Mouse (Mus musculus): ENCODE measurements around the gene Rbm19. TPM values are rescaled to one million over a fixed set of nuclear protein-coding genes. Genes with fewer than 3 reads are reported as not detected.
A peak's percentile ranks its signal among the peaks of the same experiment; 100 is the strongest.

The Rbm19 gene
- polyA plus RNA-seq, 1 experiment from 2014 or later: 22.2 TPM

DNA sequence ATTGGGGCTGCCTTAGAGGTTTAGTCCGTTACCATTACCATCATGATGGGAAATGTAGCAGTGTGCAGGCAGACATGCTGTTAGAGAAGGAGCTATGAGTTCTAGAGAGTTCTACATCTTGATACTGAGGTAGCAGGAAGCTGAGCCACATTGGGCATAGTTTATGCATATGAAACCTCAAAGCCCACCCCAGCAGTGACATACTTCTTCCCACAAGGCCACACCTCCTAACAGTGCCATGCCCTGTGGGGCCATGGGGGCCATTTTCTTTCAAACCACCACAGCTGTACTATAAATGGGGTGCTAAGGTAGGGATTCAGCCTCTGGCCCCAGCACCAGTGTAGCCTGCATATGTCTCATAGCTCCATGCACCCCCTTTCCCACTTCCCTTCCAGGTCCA is 21.6 kb downstream of the Rbm19 start:
- no peaks in the 10 kb centered on the region; the same call in 1 of the 2 replicates for H3K36me3 ChIP-seq (ENCODE audit: control insufficient read depth, insufficient read depth, low read length)

DNA sequence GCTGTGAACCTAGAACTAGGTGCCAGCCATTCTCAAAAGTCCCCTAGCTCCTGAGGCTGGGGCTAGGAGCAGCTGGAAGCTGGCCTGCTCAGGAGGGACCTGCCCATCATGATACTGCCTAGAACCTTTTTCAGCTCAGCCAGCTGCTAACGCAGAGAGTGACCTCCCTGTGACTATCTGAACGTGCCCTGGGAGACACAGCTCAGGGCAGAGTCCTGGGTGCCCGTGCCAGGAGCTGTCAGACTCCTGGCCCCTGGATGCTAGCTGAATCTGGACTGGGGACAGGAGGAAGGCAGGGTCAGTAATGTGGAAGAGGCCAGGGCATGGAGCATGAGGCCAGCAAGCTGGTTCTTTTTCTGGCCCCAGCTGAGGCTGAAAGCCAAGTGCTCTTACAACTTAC is 22.1 kb downstream of the Rbm19 start:
- WGBS: 91% methylated on average over 3 of the region's 3 CpGs
- H3K9ac ChIP-seq (ENCODE audit: low read length): 0 out of 2 replicates have a peak overlapping the region, but pooled peaks have one; percentile 5
- DNase-seq (ENCODE audit: low spot score) (no peak), ATAC-seq (ENCODE audit: insufficient read depth, low FRiP score, low TSS enrichment) (no peak)
- no peaks in the 10 kb centered on the region for H3K9me3 ChIP-seq (ENCODE audit: control insufficient read depth, low read length)
- no peaks in the 10 kb centered on the region for H3K4me1 ChIP-seq (ENCODE audit: control insufficient read depth, insufficient read depth, low read length)
- no peak overlapping the region for H3K4me2 ChIP-seq (ENCODE audit: low read depth)
- H3K27ac ChIP-seq (ENCODE audit: low read depth, low read length): no peak overlapping the region
- no peaks in the 10 kb centered on the region; the same call in 1 of the 2 replicates for H3K36me3 ChIP-seq (ENCODE audit: control insufficient read depth, insufficient read depth, low read length)
- no peaks in the 10 kb centered on the region for H3K27me3 ChIP-seq (ENCODE audit: control insufficient read depth, insufficient read depth, low read length)
- H3K4me3 ChIP-seq (ENCODE audit: low read depth, low read length): no peak overlapping the region

More for the DNA sequence above, 21.6 kb downstream of the Rbm19 start:
- 92% methylated on average over 1 of the region's 1 CpGs for WGBS
- Histone ChIP-seq H3K4me3 (ENCODE audit: low read depth, low read length) (no peak overlapping the region), H3K27ac (ENCODE audit: low read depth, low read length) (no peak overlapping the region), H3K4me2 (ENCODE audit: low read depth) (no peak overlapping the region), H3K9ac (ENCODE audit: low read length) (no peak overlapping the region), H3K27me3 (ENCODE audit: control insufficient read depth, insufficient read depth, low read length) (no peaks in the 10 kb centered on the region), H3K4me1 (ENCODE audit: control insufficient read depth, insufficient read depth, low read length) (no peaks in the 10 kb centered on the region), H3K9me3 (ENCODE audit: control insufficient read depth, low read length) (no peaks in the 10 kb centered on the region)
- DNase-seq (ENCODE audit: low spot score) (no peak), ATAC-seq (ENCODE audit: insufficient read depth, low FRiP score, low TSS enrichment) (no peak)

DNA sequence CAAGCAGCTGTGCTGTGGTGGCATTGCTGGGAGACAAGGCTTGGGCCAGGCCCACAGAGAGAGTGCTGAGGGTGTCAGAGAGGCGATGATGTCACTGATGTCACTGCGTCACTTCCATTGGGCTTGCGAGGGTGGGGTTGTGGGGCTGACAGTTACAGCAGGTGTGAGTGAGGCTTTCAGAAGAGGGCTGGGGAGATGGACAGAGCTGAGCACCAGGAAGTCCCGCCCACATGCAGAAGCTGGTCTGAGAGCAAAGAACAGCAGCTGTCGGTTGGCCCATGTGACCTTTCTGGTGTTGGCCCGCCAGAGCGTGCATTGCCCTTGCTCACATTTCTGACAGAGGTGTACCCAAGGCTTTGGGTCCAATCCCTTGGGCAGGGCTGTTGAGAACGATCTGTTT is 23.0 kb downstream of the Rbm19 start:
- 66% methylated on average over 8 of the region's 8 CpGs for WGBS

DNA sequence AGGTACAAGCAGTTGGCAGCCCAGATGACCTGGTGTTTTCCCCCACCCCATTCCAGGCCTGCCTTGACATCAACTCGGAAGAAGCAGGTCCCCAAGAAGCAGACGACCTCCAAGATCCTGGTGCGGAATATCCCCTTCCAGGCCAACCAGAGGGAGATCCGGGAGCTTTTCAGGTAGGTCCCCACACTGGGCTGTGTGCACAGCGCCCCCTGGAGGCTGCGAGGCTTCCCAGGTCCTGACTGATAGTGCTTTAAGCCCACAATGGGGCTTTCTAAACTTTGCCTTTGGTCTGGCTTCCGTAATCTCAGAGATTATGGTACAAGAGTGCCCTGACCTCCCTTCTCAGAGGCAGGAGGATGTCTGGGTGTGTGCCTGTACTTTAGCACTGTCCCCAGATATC is 27.7 kb downstream of the Rbm19 start:
- peaks cover 3% of the 10 kb centered on the region; the same call in 1 of the 2 replicates for H3K4me1 ChIP-seq (ENCODE audit: control insufficient read depth, insufficient read depth, low read length)
- no peak overlapping the region for H3K27ac ChIP-seq (ENCODE audit: low read depth, low read length)
- DNase-seq (ENCODE audit: low spot score) (no peak), ATAC-seq (ENCODE audit: insufficient read depth, low FRiP score, low TSS enrichment) (no peak)
- no peaks in the 10 kb centered on the region for H3K9me3 ChIP-seq (ENCODE audit: control insufficient read depth, low read length)
- H3K4me3 ChIP-seq (ENCODE audit: low read depth, low read length): no peak overlapping the region
- no peak overlapping the region for H3K9ac ChIP-seq (ENCODE audit: low read length)
- H3K4me2 ChIP-seq (ENCODE audit: low read depth): no peak overlapping the region
- no peaks in the 10 kb centered on the region for H3K27me3 ChIP-seq (ENCODE audit: control insufficient read depth, insufficient read depth, low read length)
- 55% methylated on average over 7 of the region's 7 CpGs for WGBS
- peaks cover 2% of the 10 kb centered on the region; the same call in 1 of the 2 replicates for H3K36me3 ChIP-seq (ENCODE audit: control insufficient read depth, insufficient read depth, low read length)

More for the DNA sequence above, 23.0 kb downstream of the Rbm19 start:
- Histone ChIP-seq H3K36me3 (ENCODE audit: control insufficient read depth, insufficient read depth, low read length) (peaks cover 2% of the 10 kb centered on the region; the same call in 1 of the 2 replicates), H3K4me3 (ENCODE audit: low read depth, low read length) (no peak overlapping the region), H3K4me2 (ENCODE audit: low read depth) (no peak overlapping the region), H3K9me3 (ENCODE audit: control insufficient read depth, low read length) (no peaks in the 10 kb centered on the region), H3K4me1 (ENCODE audit: control insufficient read depth, insufficient read depth, low read length) (no peaks in the 10 kb centered on the region), H3K27me3 (ENCODE audit: control insufficient read depth, insufficient read depth, low read length) (no peaks in the 10 kb centered on the region), H3K27ac (ENCODE audit: low read depth, low read length) (no peak overlapping the region), H3K9ac (ENCODE audit: low read length) (no peak overlapping the region)
- DNase-seq (ENCODE audit: low spot score): no peak
- no peak for ATAC-seq (ENCODE audit: insufficient read depth, low FRiP score, low TSS enrichment)

DNA sequence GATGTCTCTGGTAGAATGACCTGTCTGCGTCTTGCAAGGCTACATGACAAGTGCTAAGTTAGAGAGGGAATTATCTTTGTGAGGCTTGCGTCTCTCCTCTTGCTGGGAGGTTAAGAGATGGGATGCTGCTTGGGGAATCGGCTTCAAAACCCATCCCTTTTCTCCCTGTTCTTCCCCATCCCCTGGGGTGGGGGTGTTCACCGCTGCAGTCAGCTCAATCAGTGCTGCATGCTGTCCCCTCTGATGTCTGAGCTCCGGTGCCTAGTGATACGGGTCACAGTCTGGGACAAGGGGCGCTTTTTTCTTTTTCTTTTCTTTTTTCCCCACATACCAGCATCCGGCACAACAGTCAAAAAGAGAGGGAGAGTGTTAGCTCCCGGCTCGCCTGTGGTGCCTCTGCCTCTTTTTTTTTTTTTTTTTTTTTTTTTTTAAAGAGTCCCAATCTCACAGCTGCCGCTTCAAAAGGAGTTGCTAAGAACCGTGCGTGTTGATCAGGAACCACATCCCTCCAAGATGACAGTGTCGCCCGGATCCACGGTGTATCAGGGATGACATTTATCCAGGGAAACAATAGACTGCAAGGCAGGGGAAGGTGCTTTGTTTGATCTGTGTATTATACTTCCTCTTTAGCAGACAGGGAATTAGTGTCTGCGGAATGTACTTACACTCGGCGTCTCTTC is 29.2 kb downstream of the Rbm19 start:
- Histone ChIP-seq H3K36me3 (ENCODE audit: control insufficient read depth, insufficient read depth, low read length) (peaks cover 2% of the 10 kb centered on the region; the same call in 1 of the 2 replicates), H3K4me3 (ENCODE audit: low read depth, low read length) (no peak overlapping the region), H3K27ac (ENCODE audit: low read depth, low read length) (no peak overlapping the region), H3K4me1 (ENCODE audit: control insufficient read depth, insufficient read depth, low read length) (peaks cover 3% of the 10 kb centered on the region; the same call in 1 of the 2 replicates), H3K9me3 (ENCODE audit: control insufficient read depth, low read length) (no peaks in the 10 kb centered on the region), H3K9ac (ENCODE audit: low read length) (peak overlapping the region; percentile 32; the same call in 1 of the 2 replicates), H3K4me2 (ENCODE audit: low read depth) (no peak overlapping the region), H3K27me3 (ENCODE audit: control insufficient read depth, insufficient read depth, low read length) (no peaks in the 10 kb centered on the region)
- DNase-seq (ENCODE audit: low spot score): no peak
- 78% methylated on average over 19 of the region's 19 CpGs for WGBS
- no peak for ATAC-seq (ENCODE audit: insufficient read depth, low FRiP score, low TSS enrichment)

DNA sequence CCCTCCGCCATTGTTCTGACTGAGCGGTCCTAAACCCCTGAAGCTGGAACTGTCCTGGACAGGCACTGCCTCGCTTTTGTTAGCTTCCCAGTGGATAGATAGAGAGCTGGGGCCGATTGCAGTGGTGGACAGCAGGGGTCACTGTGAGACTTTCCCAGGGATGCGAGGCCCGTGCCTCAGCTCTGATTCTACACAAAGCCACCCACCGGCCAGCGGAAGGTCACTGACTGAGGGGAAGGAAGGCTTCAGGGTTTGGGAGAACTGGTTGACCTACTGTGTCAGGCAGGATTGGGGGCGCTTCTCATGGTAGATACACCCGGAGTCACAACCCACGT is 29.8 kb downstream of the Rbm19 start:
- no peaks in the 10 kb centered on the region for H3K9me3 ChIP-seq (ENCODE audit: control insufficient read depth, low read length)
- H3K9ac ChIP-seq (ENCODE audit: low read length): no peak overlapping the region
- peaks cover 3% of the 10 kb centered on the region; the same call in 1 of the 2 replicates for H3K4me1 ChIP-seq (ENCODE audit: control insufficient read depth, insufficient read depth, low read length)
- no peaks in the 10 kb centered on the region for H3K27me3 ChIP-seq (ENCODE audit: control insufficient read depth, insufficient read depth, low read length)
- WGBS: 47% methylated on average over 11 of the region's 11 CpGs
- H3K4me3 ChIP-seq (ENCODE audit: low read depth, low read length): no peak overlapping the region
- H3K27ac ChIP-seq (ENCODE audit: low read depth, low read length): no peak overlapping the region; the same call in 1 of the 2 replicates
- H3K36me3 ChIP-seq (ENCODE audit: control insufficient read depth, insufficient read depth, low read length): peaks cover 2% of the 10 kb centered on the region; the same call in 1 of the 2 replicates
- H3K4me2 ChIP-seq (ENCODE audit: low read depth): no peak overlapping the region
- ATAC-seq (ENCODE audit: insufficient read depth, low FRiP score, low TSS enrichment) (peak; percentile 74), DNase-seq (ENCODE audit: low spot score) (peak; percentile 79)

DNA sequence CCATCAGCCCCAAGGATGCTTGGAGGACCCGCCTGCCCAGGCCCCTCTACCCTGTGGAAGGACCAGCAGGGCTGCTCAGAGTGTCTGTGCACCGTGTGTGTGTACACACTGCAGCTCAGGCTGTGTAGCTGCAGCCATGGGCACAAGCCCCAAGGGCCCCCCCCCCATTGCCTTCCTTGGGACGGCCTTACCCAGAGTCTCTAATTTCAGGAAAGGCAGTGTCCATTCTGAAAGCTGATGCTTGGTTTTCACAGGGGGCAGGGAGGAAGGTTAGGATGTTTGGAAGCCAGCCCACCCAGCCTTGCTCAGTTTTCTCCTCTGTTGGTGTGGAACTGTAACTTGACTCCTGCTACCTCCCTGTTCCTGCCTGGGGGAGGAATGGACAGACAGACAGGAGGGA is 30.6 kb downstream of the Rbm19 start:
- no peak overlapping the region for H3K4me2 ChIP-seq (ENCODE audit: low read depth)
- 66% methylated on average over 3 of the region's 3 CpGs for WGBS
- no peak overlapping the region for H3K9ac ChIP-seq (ENCODE audit: low read length)
- no peak overlapping the region for H3K27ac ChIP-seq (ENCODE audit: low read depth, low read length)
- ATAC-seq (ENCODE audit: insufficient read depth, low FRiP score, low TSS enrichment): no peak
- H3K4me1 ChIP-seq (ENCODE audit: control insufficient read depth, insufficient read depth, low read length): peaks cover 3% of the 10 kb centered on the region; the same call in 1 of the 2 replicates
- H3K36me3 ChIP-seq (ENCODE audit: control insufficient read depth, insufficient read depth, low read length): peaks cover 2% of the 10 kb centered on the region; the same call in 1 of the 2 replicates
- H3K4me3 ChIP-seq (ENCODE audit: low read depth, low read length): no peak overlapping the region
- H3K9me3 ChIP-seq (ENCODE audit: control insufficient read depth, low read length): no peaks in the 10 kb centered on the region
- no peak for DNase-seq (ENCODE audit: low spot score)
- no peaks in the 10 kb centered on the region for H3K27me3 ChIP-seq (ENCODE audit: control insufficient read depth, insufficient read depth, low read length)

DNA sequence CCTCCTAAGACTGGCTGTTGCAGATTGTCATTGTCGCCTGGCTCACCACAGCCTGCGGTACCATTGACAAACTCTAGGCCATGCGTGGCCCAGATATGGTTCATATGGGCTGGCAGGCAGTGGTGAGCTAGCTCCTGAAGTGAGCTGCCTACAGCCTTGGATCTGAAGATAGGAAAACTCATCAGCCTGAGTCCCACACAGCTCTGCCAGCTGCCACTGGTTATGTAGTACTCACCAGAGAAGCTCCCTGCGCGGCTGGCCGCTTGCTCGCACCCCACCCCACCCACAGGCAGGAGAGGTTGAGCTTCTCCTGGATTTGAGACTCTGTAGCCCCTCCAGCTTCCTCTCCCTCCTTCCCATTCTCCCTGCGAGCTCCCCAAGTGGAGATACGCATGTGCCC is 32.0 kb downstream of the Rbm19 start:
- peaks cover 3% of the 10 kb centered on the region; the same call in 1 of the 2 replicates for H3K4me1 ChIP-seq (ENCODE audit: control insufficient read depth, insufficient read depth, low read length)
- DNase-seq (ENCODE audit: low spot score) (no peak), ATAC-seq (ENCODE audit: insufficient read depth, low FRiP score, low TSS enrichment) (no peak)
- no peak overlapping the region for H3K27ac ChIP-seq (ENCODE audit: low read depth, low read length)
- no peak overlapping the region for H3K9ac ChIP-seq (ENCODE audit: low read length)
- H3K9me3 ChIP-seq (ENCODE audit: control insufficient read depth, low read length): no peaks in the 10 kb centered on the region
- H3K27me3 ChIP-seq (ENCODE audit: control insufficient read depth, insufficient read depth, low read length): no peaks in the 10 kb centered on the region
- H3K4me2 ChIP-seq (ENCODE audit: low read depth): no peak overlapping the region
- WGBS: 97% methylated on average over 9 of the region's 9 CpGs
- H3K4me3 ChIP-seq (ENCODE audit: low read depth, low read length): no peak overlapping the region
- H3K36me3 ChIP-seq (ENCODE audit: control insufficient read depth, insufficient read depth, low read length): 0 out of 2 replicates have a peak, but pooled peaks cover 2% of the 10 kb centered on the region

DNA sequence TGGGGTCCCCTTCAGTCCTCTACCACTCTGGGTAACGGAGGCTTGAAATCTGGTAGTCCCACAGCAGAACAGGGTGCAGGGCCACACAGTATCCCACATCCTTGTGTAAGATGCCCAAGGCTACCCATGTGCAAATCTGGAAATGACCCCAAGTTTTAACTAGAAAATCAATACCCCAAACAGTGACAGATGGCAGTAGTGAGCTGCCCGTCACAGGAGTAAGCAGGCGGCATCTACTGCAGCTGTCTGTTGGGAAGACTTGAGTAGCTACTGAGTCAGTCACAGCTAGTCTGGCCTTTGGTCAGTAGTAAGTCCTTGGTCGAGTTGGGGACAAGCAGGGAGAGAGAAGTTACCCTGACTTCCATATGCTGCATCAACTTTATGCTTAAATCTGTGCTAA is 34.9 kb downstream of the Rbm19 start:
- no peaks in the 10 kb centered on the region for H3K27me3 ChIP-seq (ENCODE audit: control insufficient read depth, insufficient read depth, low read length)
- ATAC-seq (ENCODE audit: insufficient read depth, low FRiP score, low TSS enrichment) (no peak), DNase-seq (ENCODE audit: low spot score) (no peak)
- H3K4me1 ChIP-seq (ENCODE audit: control insufficient read depth, insufficient read depth, low read length): peaks cover 5% of the 10 kb centered on the region; the same call in 1 of the 2 replicates
- H3K9ac ChIP-seq (ENCODE audit: low read length): no peak overlapping the region
- 76% methylated on average over 4 of the region's 4 CpGs for WGBS
- H3K9me3 ChIP-seq (ENCODE audit: control insufficient read depth, low read length): no peaks in the 10 kb centered on the region
- H3K27ac ChIP-seq (ENCODE audit: low read depth, low read length): no peak overlapping the region
- no peak overlapping the region for H3K4me3 ChIP-seq (ENCODE audit: low read depth, low read length)
- H3K4me2 ChIP-seq (ENCODE audit: low read depth): no peak overlapping the region
- no peaks in the 10 kb centered on the region for H3K36me3 ChIP-seq (ENCODE audit: control insufficient read depth, insufficient read depth, low read length)

All from neural tube, embryonic 11.5 days (tissue).